Mouse (Mus musculus): ENCODE measurements around the gene Atp5h.

GRCm38 (mm10) chr11:115467217-115467618 lies 47.5 kb upstream of the Atp5h start:
- TF ChIP-seq CTCF (IDR thresholded peaks at IDR 0.05; ENCODE audit: control insufficient read depth, insufficient read depth, insufficient replicate concordance, low read depth, low read length) (no peak), POLR2A (IDR thresholded peaks at IDR 0.05; ENCODE audit: control insufficient read depth, low read depth, low read length) (no peak)
